Mouse (Mus musculus) cortical plate, adult 2 months (tissue): ENCODE data around the gene Brsk1. TPM values are rescaled to one million over a fixed set of nuclear protein-coding genes. Genes with fewer than 3 reads are reported as not detected.
A peak's percentile ranks its signal among the peaks of the same experiment; 100 is the strongest.

Source experiments
- H3K27ac ChIP-seq: fragments of 200-500 bp; 2 replicates; pipeline ENCODE4 v1.5.1; 2012; ENCODE audit warnings: low read length, control low read depth, inconsistent platforms; ENCODE audit not compliant: insufficient read depth
- H3K4me1 ChIP-seq: fragments of 200-500 bp; 2 replicates; pipeline ENCODE4 v1.6.1; 2011; ENCODE audit warnings: low read length; ENCODE audit not compliant: control insufficient read depth, insufficient read depth
- H3K4me3 ChIP-seq: fragments of 200-500 bp; 2 replicates; pipeline ENCODE4 v1.5.1; 2011; ENCODE audit warnings: mild to moderate bottlenecking, low read length, control low read depth; ENCODE audit not compliant: insufficient read depth
- CTCF ChIP-seq: fragments of 200-500 bp; IDR thresholded peaks from 2 replicates; pipeline ENCODE4 v1.5.1; 2011; ENCODE audit warnings: mild to moderate bottlenecking, control low read depth, low read length; ENCODE audit not compliant: insufficient read depth; ENCODE audit errors: extremely low read depth
- POLR2A ChIP-seq: fragments of 200-500 bp; IDR thresholded peaks from 2 replicates; pipeline ENCODE4 v1.6.1; 2011; ENCODE audit warnings: mild to moderate bottlenecking, low read length, control low read depth; ENCODE audit not compliant: insufficient read depth; ENCODE audit errors: extremely low read depth
- polyA plus RNA-seq: library from polyadenylated mRNA; depleted of rRNA; stranded (reverse); fragments of >200 nt; gene quantifications from 2 replicates; pipeline ENCODE4 v1.2.3, GENCODE M21; 2012

Gene Brsk1
- polyA plus RNA-seq, 1 experiment, result 305 TPM

DNA sequence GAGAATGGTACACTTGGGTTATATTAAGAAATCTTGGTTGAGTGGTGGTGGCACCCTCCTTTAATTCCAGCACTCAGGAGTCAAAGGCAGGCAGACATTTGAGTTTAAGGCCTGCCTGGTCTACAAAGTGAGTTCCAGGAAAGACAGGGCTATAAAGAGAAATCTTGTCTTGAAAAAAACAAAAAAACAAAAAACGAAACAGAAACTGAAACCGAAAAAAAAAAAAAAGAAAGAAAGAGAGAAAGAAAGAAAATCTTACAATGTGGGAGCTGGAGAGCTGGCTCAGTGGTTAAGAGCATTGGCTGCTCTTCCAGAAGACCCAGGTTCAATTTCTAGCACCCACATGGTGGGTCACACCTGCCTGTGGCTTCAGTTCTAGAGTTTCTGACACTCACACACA, 26.7 kb upstream of the Brsk1 start:
- no peak overlapping the region for H3K27ac ChIP-seq
- H3K4me1 ChIP-seq, result peaks cover 8% of the 10 kb centered on the region; the same call in 1 of the 2 replicates
- no peak overlapping the region for H3K4me3 ChIP-seq
- no peak for TF ChIP-seq POLR2A
- TF ChIP-seq CTCF, result no peak

DNA sequence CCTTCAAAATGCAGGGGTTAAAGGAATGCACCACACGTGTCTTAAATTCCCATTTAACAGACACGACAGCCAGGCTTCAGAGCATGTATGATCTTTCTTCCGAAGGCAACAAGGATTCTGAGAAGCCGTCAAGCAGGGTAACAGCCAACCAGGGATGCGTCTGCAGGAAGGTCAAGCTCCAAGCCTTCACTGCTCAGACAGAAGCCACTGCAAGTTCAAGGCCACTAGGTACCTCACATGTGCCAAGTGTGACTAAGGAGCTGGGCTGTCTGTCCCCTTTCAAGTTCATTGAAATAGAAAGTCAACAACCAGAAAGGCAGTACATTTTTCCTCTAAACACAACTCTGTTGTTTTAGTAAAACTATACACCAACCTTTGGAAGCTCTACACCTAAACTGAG, 23.5 kb upstream of the Brsk1 start:
- Histone ChIP-seq H3K4me3 (no peak overlapping the region), H3K27ac (no peak overlapping the region), H3K4me1 (no peaks in the 10 kb centered on the region)
- TF ChIP-seq CTCF (no peak), POLR2A (no peak)

DNA sequence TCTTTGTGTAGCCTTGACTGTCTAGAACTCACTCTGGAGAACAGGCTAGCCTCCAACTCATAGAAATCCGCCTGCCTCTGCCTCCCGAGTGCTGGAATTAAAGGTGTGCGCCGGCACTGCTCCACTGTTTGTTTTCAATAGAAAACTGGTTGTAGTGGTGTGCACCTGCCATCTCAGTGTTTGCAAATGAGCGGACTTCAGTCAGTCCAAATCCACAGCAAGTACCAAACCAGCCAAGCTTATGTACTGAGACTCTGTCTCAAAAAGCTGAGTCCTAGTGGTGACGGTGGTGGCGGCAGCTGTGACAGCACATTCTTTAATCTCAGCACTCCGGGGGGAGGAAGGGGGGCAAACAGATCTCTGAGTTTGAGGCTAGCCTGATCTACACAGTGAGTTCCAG, 21.9 kb upstream of the Brsk1 start:
- Histone ChIP-seq H3K4me3 (no peak overlapping the region), H3K4me1 (no peaks in the 10 kb centered on the region), H3K27ac (no peak overlapping the region)
- TF ChIP-seq CTCF, result no peak
- no peak for TF ChIP-seq POLR2A

DNA sequence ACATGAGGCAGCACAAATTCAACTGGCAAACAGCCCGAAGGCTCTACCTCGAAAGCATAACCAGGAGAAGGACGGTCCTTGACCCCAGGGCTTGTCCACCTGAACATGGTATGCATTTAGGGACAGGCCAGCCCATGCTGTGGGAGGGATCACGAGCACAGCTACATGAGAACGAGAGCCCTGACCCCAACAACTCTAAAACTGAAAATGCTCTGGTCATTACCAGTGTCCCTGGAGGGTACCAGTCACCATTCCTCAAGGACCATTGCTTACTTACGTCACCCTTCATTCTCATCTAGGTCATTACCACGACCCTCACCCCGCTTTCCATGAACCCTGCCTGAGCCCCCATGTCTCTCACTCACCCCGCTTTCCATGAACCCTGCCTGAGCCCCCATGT, 21.2 kb upstream of the Brsk1 start:
- no peak overlapping the region for H3K27ac ChIP-seq
- no peaks in the 10 kb centered on the region for H3K4me1 ChIP-seq
- H3K4me3 ChIP-seq, result no peak overlapping the region
- no peak for TF ChIP-seq CTCF
- no peak for TF ChIP-seq POLR2A

DNA sequence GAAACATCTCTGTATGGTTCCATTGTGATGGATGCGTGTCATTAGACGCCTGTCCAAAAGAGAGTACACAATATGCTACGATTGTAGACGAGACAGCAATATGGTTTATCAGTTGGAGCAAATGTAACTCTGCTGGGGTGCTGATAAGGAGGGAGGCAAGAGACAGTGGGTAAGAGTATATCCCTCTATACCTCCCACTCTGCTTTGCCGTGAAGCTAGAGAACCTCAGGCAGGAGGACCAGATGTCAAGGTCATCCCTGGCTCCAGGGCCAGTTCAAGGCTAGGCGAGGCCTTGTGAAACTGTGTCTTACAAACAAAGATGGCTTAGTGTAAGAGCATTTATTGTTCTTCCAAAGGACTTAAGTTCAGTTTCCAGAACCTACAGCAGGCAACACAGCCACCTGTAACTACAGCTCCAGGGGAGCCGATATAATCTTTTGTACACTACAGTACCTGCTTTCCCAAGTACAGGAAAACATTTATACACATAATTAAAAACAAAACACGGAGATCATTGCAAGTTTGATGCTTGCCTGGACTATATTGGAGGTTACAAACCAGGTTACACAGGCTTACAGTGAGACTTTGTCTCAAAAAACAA, 19.6 kb upstream of the Brsk1 start:
- Histone ChIP-seq H3K4me1 (no peaks in the 10 kb centered on the region), H3K4me3 (no peak overlapping the region), H3K27ac (no peak overlapping the region)
- TF ChIP-seq POLR2A, result no peak
- TF ChIP-seq CTCF, result no peak

DNA sequence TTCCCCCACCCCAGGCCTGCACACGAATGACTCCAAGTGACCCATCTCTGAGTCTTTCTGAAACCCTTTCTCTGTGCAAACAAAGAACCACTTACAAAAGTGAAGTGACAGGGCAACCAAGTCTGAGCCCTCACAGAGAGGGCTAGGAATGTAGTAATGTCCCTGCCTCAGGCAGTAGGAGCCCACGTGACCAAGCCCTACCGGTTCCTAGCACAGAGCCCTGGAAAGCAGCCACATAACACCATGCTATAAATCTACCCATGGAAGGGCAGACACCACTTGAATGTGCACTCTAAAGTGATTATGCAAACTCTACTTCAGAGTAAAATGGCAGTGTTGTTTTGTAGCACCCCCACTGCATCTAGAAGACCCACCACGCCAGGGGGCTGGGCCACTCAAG, 18.4 kb upstream of the Brsk1 start:
- Histone ChIP-seq H3K4me3 (no peak overlapping the region), H3K27ac (no peak overlapping the region), H3K4me1 (no peaks in the 10 kb centered on the region)
- no peak for TF ChIP-seq CTCF
- TF ChIP-seq POLR2A, result no peak

DNA sequence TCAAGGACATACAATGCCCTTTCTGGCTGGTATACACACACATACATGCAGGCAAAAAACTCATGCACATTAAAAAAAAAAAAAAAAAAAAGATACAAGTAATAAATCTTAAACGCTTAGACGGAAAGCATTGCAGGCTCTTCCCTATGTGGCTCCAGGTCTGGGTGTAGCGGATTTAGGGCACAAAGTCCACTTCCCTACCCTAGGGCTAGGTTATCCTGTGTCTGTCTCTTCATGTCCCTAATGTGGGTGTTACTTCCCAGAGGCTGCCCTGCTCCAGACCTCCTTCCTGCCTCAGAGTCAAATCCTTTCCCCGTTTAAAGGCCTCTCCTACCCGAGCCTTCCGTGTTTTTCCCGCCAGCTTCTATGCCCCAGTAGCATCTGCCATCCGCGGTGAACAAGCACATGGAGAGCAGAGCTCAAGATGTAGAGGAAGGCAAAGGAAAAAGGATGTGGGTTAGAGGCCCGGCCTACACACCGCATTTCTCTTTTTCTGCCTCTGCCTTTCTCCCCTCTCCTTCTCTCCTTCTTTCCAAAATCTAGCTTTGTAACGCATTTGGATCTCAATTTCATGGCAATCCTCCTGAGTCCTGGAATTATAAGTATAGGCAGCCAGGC, 16.2 kb upstream of the Brsk1 start:
- H3K4me3 ChIP-seq, result no peak overlapping the region
- H3K4me1 ChIP-seq, result no peaks in the 10 kb centered on the region
- H3K27ac ChIP-seq, result no peak overlapping the region
- TF ChIP-seq POLR2A, result no peak
- no peak for TF ChIP-seq CTCF

DNA sequence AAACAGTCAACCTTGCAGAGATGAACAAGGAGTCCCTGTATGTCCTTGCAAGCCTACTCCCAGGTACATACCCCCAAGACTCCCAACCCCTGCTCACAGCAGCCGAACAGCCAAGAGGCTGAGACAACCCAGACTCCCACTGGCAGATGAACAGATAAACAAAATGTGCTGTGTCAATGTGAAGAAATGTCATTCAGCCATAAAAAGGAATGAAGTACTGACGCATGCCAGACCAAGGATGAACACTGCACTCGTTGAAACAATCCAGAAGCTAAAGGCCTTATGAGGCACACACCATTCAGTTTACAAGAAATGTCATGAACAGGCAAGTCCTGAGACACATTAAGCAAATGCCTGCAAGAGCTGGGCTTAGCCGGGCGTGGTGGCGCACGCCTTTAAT, 15.2 kb upstream of the Brsk1 start:
- no peak overlapping the region for H3K4me3 ChIP-seq
- no peak overlapping the region for H3K27ac ChIP-seq
- TF ChIP-seq POLR2A (no peak), CTCF (no peak)
- no peaks in the 10 kb centered on the region for H3K4me1 ChIP-seq

DNA sequence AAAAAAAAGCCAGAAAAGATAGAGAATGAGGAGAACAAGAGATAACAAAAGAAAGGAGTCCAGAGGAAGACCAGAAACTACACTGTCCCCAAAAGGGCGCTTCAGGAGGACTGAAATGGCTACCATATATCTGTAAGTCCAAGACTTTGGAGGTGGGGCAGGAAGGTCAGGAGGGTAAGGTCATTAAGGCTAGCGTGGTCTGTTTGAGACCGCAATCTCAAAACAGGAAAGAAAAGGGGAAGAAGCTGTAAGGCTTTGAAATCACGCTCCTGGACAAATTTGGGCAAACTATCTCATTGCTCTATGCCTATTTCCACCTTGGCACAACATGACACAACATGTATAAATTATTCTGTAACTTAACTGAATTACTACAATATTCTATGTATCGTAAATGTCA, 7.1 kb upstream of the Brsk1 start:
- H3K4me3 ChIP-seq, result no peak overlapping the region
- H3K4me1 ChIP-seq, result peaks cover 2% of the 10 kb centered on the region; the same call in 1 of the 2 replicates

DNA sequence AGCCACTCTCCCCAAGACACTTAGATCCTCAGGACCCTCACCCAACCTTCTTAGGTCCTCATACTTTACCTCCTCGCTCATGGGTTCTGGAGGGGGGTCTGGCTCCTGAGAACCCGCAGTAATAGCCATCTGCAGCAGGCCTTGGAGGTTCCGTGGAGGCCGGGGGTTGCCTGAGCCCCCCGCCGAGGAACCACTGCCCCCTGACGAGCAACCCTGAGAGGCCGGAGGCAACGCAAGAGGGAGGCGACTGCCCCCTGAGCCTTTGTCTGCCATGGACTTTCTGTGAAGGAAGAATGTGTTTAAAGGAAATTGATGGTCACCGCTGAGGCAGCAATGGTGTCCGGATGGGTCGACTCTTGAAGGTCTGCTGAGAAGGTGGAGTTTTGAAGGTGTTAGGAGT, 6.2 kb upstream of the Brsk1 start:
- Histone ChIP-seq H3K4me1 (peaks cover 2% of the 10 kb centered on the region; the same call in 1 of the 2 replicates), H3K27ac (no peak overlapping the region), H3K4me3 (peak overlapping the region; percentile 67)
- TF ChIP-seq CTCF, result no peak
- no peak for TF ChIP-seq POLR2A

More for the DNA sequence above, 7.1 kb upstream of the Brsk1 start:
- H3K27ac ChIP-seq, result no peak overlapping the region
- TF ChIP-seq CTCF (no peak), POLR2A (no peak)

DNA sequence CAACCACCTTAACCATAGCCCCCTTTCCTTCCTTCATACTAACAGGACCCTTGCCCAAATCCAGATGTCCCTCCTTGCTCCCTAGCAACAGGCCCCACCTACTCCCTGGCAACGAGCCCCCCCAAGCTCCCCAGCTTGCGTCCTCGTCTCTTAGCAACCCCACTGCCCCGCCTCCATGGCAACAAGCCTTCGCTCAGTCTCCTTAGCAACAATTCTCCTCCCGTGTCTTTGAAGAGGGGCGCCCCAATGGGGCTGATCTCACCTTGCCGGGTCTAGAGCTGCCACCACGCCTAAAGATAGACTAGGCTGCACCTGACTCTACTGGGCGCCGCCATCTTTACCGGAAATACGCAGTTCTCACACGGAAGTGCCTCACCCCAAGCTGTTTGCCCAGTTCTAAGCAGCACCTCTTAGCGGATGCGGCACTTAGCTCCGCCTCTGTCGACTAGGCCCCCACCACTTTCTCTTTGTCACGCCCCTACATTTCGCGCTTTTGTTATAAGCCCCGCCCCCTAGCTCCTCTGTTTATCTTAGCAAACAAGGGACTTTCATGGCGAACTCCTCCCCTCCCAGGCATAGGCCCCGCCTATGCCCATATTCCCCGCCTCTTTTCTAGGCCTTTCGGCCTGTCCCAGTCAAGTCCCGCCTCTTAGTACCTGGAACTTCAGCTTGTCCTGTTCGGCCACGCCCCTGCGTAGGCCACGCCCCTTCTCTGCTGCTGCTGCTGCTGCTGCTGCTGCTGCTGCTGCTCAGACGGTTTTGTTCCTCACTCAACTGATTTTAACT, 5.6 kb upstream of the Brsk1 start, which contains the start of gene Hspbp1:
Gene Hspbp1 (minus strand): TSS at position 437 of the 786 bp plus-strand sequence.
- peaks cover 2% of the 10 kb centered on the region; the same call in 1 of the 2 replicates for H3K4me1 ChIP-seq
- H3K4me3 ChIP-seq, result peak within 1 kb of the TSS; percentile 67
- no peak for TF ChIP-seq CTCF
- TF ChIP-seq POLR2A, result peak; percentile 60; the same call in 1 of the 2 replicates
- peak within 1 kb of the TSS; percentile 1 for H3K27ac ChIP-seq
